Mouse (Mus musculus): ENCODE data around the gene Prkcz. TPM values are rescaled to one million over a fixed set of nuclear protein-coding genes. Genes with fewer than 3 reads are reported as not detected.

Gene Prkcz
- polyA plus RNA-seq, 1 experiment, result 33.3 TPM

DNA sequence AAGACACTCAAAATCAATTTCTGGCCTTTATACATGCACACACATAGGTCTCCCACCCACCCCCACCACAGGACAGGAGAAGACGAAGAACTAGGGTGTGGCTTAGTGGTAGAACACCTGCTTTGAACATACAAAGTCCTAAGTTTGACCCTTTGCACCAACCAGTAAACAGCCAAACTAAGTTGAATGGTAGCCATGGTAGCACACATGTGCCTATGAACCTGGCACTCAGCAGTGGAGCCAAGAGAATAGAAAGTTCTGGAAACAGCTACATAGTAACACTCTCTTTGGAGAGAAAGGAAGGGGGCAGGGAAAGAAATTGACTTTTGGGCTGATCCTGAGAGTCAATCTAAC is 80.4 kb downstream of the Prkcz start:
- H3K36me3 ChIP-seq (ENCODE audit: control insufficient read depth, insufficient read depth, low read length, poor library complexity, severe bottlenecking), result no peaks in the 10 kb centered on the region
- no peaks in the 10 kb centered on the region for H3K27me3 ChIP-seq (ENCODE audit: control insufficient read depth, insufficient read depth, low read length, poor library complexity, severe bottlenecking)
- TF ChIP-seq POLR2A (IDR thresholded peaks at IDR 0.05; ENCODE audit: insufficient read depth, low read length) (no peak), EP300 (IDR thresholded peaks at IDR 0.05; ENCODE audit: insufficient read depth, low read depth, low read length) (no peak), CTCF (IDR thresholded peaks at IDR 0.05; ENCODE audit: low read depth, low read length) (no peak)
- no peak overlapping the region for H3K9ac ChIP-seq (ENCODE audit: low read depth, poor library complexity, severe bottlenecking)
- no peak overlapping the region for H3K27ac ChIP-seq (ENCODE audit: insufficient read depth, low read length)
- no peak overlapping the region for H3K4me3 ChIP-seq (ENCODE audit: low read depth, low read length)
- no peaks in the 10 kb centered on the region for H3K9me3 ChIP-seq (replicated peaks; ENCODE audit: control insufficient read depth, insufficient read depth, low read length, poor library complexity, severe bottlenecking)
- H3K4me1 ChIP-seq (ENCODE audit: control insufficient read depth, insufficient read depth, low read length), result no peaks in the 10 kb centered on the region

DNA sequence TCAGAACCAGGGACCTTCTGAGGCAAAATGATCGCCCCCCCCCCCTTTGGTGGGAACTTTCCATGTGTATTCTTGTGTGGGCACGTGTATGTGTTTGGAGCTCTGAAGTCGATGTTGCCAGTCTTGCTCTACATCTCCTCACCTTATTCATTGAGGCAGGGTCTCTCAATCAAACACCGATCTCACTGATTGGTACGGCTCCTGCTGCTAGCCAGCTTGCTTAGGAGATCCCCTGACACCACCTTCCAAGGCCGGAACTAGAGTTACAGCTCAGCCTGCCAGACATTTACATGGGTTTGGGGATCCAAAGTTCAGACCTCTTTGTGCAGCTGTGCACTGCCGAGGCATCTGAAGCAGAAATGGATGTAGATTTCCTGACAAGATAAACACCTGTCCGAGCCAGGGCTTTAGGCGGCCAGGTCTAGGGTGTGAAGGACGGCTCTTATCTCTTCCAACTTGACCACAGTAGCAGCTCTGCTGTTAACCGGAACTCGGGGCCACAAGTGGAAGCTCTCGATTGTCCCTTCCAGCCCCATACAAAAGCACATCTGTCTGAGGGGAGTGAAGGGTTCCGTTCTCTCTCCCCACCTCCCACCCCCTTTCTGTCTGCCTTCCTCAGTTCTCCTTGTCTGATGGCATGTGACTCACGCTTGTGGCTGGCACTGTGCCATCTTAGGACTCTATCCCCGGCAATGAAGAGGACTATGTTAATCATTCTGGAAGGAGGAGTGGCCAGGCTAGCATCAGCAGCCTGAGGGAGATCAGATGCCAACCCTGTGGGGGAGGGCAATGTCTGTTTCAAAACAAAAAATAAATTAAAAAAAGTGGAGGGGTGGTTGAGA is 81.0 kb downstream of the Prkcz start:
- TF ChIP-seq EP300 (IDR thresholded peaks at IDR 0.05; ENCODE audit: insufficient read depth, low read depth, low read length), result no peak
- TF ChIP-seq POLR2A (IDR thresholded peaks at IDR 0.05; ENCODE audit: insufficient read depth, low read length), result no peak
- no peak for TF ChIP-seq CTCF (IDR thresholded peaks at IDR 0.05; ENCODE audit: low read depth, low read length)
- Histone ChIP-seq H3K4me3 (ENCODE audit: low read depth, low read length) (no peak overlapping the region), H3K9me3 (replicated peaks; ENCODE audit: control insufficient read depth, insufficient read depth, low read length, poor library complexity, severe bottlenecking) (no peaks in the 10 kb centered on the region), H3K27ac (ENCODE audit: insufficient read depth, low read length) (no peak overlapping the region), H3K4me1 (ENCODE audit: control insufficient read depth, insufficient read depth, low read length) (no peaks in the 10 kb centered on the region), H3K27me3 (ENCODE audit: control insufficient read depth, insufficient read depth, low read length, poor library complexity, severe bottlenecking) (no peaks in the 10 kb centered on the region), H3K9ac (ENCODE audit: low read depth, poor library complexity, severe bottlenecking) (no peak overlapping the region), H3K36me3 (ENCODE audit: control insufficient read depth, insufficient read depth, low read length, poor library complexity, severe bottlenecking) (no peaks in the 10 kb centered on the region)

DNA sequence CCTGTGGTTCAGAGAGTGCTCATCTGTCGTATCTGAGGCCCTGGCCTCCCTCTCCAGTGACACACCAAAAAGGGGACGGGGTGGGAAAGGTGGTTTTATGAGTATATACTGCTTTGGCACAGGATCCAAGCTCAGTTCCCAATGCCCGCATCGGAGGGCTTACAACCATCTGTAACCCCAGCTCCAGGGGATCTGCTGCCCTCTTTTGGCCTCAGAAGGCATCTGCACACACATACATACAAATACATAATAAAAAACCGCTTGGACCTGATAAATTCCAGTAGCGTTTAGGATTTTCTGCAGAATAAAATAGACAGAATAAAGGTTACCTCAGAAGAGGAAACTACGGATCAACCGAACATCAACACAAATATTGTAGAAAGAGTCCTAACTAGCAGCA is 82.1 kb downstream of the Prkcz start:
- Histone ChIP-seq H3K9me3 (replicated peaks; ENCODE audit: control insufficient read depth, insufficient read depth, low read length, poor library complexity, severe bottlenecking) (no peaks in the 10 kb centered on the region), H3K9ac (ENCODE audit: low read depth, poor library complexity, severe bottlenecking) (no peak overlapping the region), H3K36me3 (ENCODE audit: control insufficient read depth, insufficient read depth, low read length, poor library complexity, severe bottlenecking) (no peaks in the 10 kb centered on the region), H3K4me3 (ENCODE audit: low read depth, low read length) (no peak overlapping the region), H3K27ac (ENCODE audit: insufficient read depth, low read length) (no peak overlapping the region), H3K4me1 (ENCODE audit: control insufficient read depth, insufficient read depth, low read length) (peaks cover 2% of the 10 kb centered on the region), H3K27me3 (ENCODE audit: control insufficient read depth, insufficient read depth, low read length, poor library complexity, severe bottlenecking) (no peaks in the 10 kb centered on the region)
- TF ChIP-seq POLR2A (IDR thresholded peaks at IDR 0.05; ENCODE audit: insufficient read depth, low read length) (no peak), CTCF (IDR thresholded peaks at IDR 0.05; ENCODE audit: low read depth, low read length) (peak; percentile 68), EP300 (IDR thresholded peaks at IDR 0.05; ENCODE audit: insufficient read depth, low read depth, low read length) (no peak)

DNA sequence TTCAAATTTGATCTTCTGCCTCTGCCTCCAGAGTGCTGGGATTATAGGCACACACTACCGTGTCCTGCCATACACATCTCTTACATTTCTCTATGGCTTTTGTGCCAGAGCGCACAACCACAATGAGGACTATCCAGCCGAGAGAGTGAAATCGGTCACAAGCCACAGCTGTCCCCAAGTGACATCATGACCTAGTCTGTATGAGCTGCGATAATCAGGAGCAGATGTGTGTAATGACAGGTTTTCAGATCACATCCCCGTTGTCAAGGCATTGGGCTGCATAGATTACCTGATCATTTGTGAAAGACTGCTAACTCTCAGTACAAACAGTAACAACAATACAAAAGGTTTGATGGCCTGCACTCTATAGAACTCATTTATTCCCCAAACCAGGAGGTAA is 83.2 kb downstream of the Prkcz start:
- Histone ChIP-seq H3K27me3 (ENCODE audit: control insufficient read depth, insufficient read depth, low read length, poor library complexity, severe bottlenecking) (no peaks in the 10 kb centered on the region), H3K36me3 (ENCODE audit: control insufficient read depth, insufficient read depth, low read length, poor library complexity, severe bottlenecking) (no peaks in the 10 kb centered on the region), H3K9me3 (replicated peaks; ENCODE audit: control insufficient read depth, insufficient read depth, low read length, poor library complexity, severe bottlenecking) (no peaks in the 10 kb centered on the region), H3K4me1 (ENCODE audit: control insufficient read depth, insufficient read depth, low read length) (peaks cover 2% of the 10 kb centered on the region), H3K27ac (ENCODE audit: insufficient read depth, low read length) (no peak overlapping the region), H3K4me3 (ENCODE audit: low read depth, low read length) (no peak overlapping the region), H3K9ac (ENCODE audit: low read depth, poor library complexity, severe bottlenecking) (no peak overlapping the region)
- TF ChIP-seq EP300 (IDR thresholded peaks at IDR 0.05; ENCODE audit: insufficient read depth, low read depth, low read length), result no peak
- no peak for TF ChIP-seq CTCF (IDR thresholded peaks at IDR 0.05; ENCODE audit: low read depth, low read length)
- no peak for TF ChIP-seq POLR2A (IDR thresholded peaks at IDR 0.05; ENCODE audit: insufficient read depth, low read length)

DNA sequence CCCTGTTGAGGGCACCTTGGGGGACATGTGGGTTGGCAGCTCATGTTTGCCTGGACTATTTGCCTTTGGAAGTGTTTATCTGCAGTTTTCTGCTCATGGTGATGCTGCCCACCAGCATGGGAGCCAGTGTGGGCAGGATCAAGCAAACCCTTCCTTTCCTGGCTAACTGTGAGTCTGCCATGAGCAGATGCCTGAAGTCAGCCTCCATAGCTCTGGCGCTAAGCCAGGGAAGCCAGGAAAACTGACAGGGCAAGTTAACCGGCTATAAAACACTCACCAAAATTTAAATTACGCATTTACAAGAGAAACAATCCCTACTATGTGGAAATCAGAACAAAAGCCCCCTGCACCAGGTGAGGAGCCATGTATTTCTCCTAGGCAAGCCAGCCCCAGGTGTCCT is 86.3 kb downstream of the Prkcz start:
- H3K27ac ChIP-seq (ENCODE audit: insufficient read depth, low read length), result no peak overlapping the region

DNA sequence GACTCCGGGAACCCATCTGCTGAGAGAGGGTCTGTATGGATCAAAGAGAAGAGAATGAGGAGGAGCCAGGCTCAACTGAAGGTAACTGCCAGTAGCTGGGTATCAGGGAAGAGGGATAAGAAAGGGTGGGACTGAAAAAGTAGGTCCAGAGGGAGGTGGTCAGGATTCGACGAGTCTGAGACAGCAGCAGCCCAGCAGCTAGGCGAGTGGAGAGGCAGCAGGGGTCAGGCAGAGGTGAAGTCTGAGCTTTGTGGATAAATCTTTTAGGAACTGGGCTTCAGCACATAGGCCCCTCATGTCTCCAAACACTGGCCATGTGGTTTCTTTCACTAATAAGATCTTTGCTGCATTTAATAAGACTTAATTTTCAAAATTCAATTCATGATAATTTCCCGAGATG is 86.7 kb downstream of the Prkcz start:
- no peaks in the 10 kb centered on the region for H3K9me3 ChIP-seq (replicated peaks; ENCODE audit: control insufficient read depth, insufficient read depth, low read length, poor library complexity, severe bottlenecking)
- no peak overlapping the region for H3K9ac ChIP-seq (ENCODE audit: low read depth, poor library complexity, severe bottlenecking)
- TF ChIP-seq CTCF (IDR thresholded peaks at IDR 0.05; ENCODE audit: low read depth, low read length) (no peak), EP300 (IDR thresholded peaks at IDR 0.05; ENCODE audit: insufficient read depth, low read depth, low read length) (no peak), POLR2A (IDR thresholded peaks at IDR 0.05; ENCODE audit: insufficient read depth, low read length) (no peak)
- H3K27me3 ChIP-seq (ENCODE audit: control insufficient read depth, insufficient read depth, low read length, poor library complexity, severe bottlenecking), result no peaks in the 10 kb centered on the region
- H3K4me3 ChIP-seq (ENCODE audit: low read depth, low read length), result no peak overlapping the region
- H3K4me1 ChIP-seq (ENCODE audit: control insufficient read depth, insufficient read depth, low read length), result peaks cover 2% of the 10 kb centered on the region
- H3K27ac ChIP-seq (ENCODE audit: insufficient read depth, low read length), result no peak overlapping the region
- no peaks in the 10 kb centered on the region for H3K36me3 ChIP-seq (ENCODE audit: control insufficient read depth, insufficient read depth, low read length, poor library complexity, severe bottlenecking)

More for the DNA sequence above, 86.3 kb downstream of the Prkcz start:
- H3K27me3 ChIP-seq (ENCODE audit: control insufficient read depth, insufficient read depth, low read length, poor library complexity, severe bottlenecking), result no peaks in the 10 kb centered on the region
- peaks cover 2% of the 10 kb centered on the region for H3K4me1 ChIP-seq (ENCODE audit: control insufficient read depth, insufficient read depth, low read length)
- no peaks in the 10 kb centered on the region for H3K36me3 ChIP-seq (ENCODE audit: control insufficient read depth, insufficient read depth, low read length, poor library complexity, severe bottlenecking)
- TF ChIP-seq POLR2A (IDR thresholded peaks at IDR 0.05; ENCODE audit: insufficient read depth, low read length), result no peak
- no peak for TF ChIP-seq CTCF (IDR thresholded peaks at IDR 0.05; ENCODE audit: low read depth, low read length)
- TF ChIP-seq EP300 (IDR thresholded peaks at IDR 0.05; ENCODE audit: insufficient read depth, low read depth, low read length), result no peak
- no peak overlapping the region for H3K9ac ChIP-seq (ENCODE audit: low read depth, poor library complexity, severe bottlenecking)
- H3K4me3 ChIP-seq (ENCODE audit: low read depth, low read length), result no peak overlapping the region
- no peaks in the 10 kb centered on the region for H3K9me3 ChIP-seq (replicated peaks; ENCODE audit: control insufficient read depth, insufficient read depth, low read length, poor library complexity, severe bottlenecking)
